Mouse (Mus musculus): ENCODE results near the gene Pwp1. TPM values are rescaled to one million over a fixed set of nuclear protein-coding genes. Genes with fewer than 3 reads are reported as not detected.
"Not testable (repeated sequence)": the region's sequence is repeated elsewhere in the genome, so short reads cannot be mapped to it uniquely, and the experiment has no call there.

Gene Pwp1
- 15.0 and 15.6 TPM in 2 replicates for polyA plus RNA-seq (2012; rRNA removed)

GRCm38 (mm10) chr10:85829085-85829853 lies at the start of gene Pwp1:
Gene Pwp1 (plus strand): TSS chr10:85829494.
- H3K27me3 ChIP-seq (ENCODE audit: control insufficient read depth, insufficient read depth, low read length); H3K36me3 ChIP-seq (ENCODE audit: control insufficient read depth, insufficient read depth, low read length); H3K4me1 ChIP-seq (ENCODE audit: control insufficient read depth, insufficient read depth, low read length): not testable (repeated sequence)
- H3K27ac ChIP-seq (ENCODE audit: control insufficient read depth, insufficient read depth, low read depth, low read length), result peak within 1 kb of the TSS; percentile 75
- peak within 1 kb of the TSS; percentile 88 for H3K4me3 ChIP-seq (ENCODE audit: control insufficient read depth, low read depth, low read length)
- peak; percentile 36; the same call in 1 of the 2 replicates for TF ChIP-seq POLR2A (IDR thresholded peaks at IDR 0.05; ENCODE audit: control insufficient read depth, low read depth, low read length)

- H3K4me3 ChIP-seq (ENCODE audit: control insufficient read depth, low read depth, low read length); H3K27ac ChIP-seq (ENCODE audit: control insufficient read depth, insufficient read depth, low read depth, low read length); H3K4me1 ChIP-seq (ENCODE audit: control insufficient read depth, insufficient read depth, low read length); H3K36me3 ChIP-seq (ENCODE audit: control insufficient read depth, insufficient read depth, low read length); H3K27me3 ChIP-seq (ENCODE audit: control insufficient read depth, insufficient read depth, low read length): not testable (repeated sequence)
Measured at GRCm38 (mm10) chr10:85822143-85822696, 7.1 kb upstream of the Pwp1 start.

GRCm38 (mm10) chr10:85823752-85824151 lies 5.5 kb upstream of the Pwp1 start:
- not testable (repeated sequence) for H3K4me1 ChIP-seq (ENCODE audit: control insufficient read depth, insufficient read depth, low read length); H3K4me3 ChIP-seq (ENCODE audit: control insufficient read depth, low read depth, low read length); H3K36me3 ChIP-seq (ENCODE audit: control insufficient read depth, insufficient read depth, low read length); H3K27me3 ChIP-seq (ENCODE audit: control insufficient read depth, insufficient read depth, low read length); H3K27ac ChIP-seq (ENCODE audit: control insufficient read depth, insufficient read depth, low read depth, low read length)

GRCm38 (mm10) chr10:85828722-85829084 lies 591 bp upstream of the Pwp1 start:
- H3K4me3 ChIP-seq (ENCODE audit: control insufficient read depth, low read depth, low read length); H3K27ac ChIP-seq (ENCODE audit: control insufficient read depth, insufficient read depth, low read depth, low read length); H3K27me3 ChIP-seq (ENCODE audit: control insufficient read depth, insufficient read depth, low read length); H3K36me3 ChIP-seq (ENCODE audit: control insufficient read depth, insufficient read depth, low read length); H3K4me1 ChIP-seq (ENCODE audit: control insufficient read depth, insufficient read depth, low read length): not testable (repeated sequence)

- Histone ChIP-seq H3K4me1 (ENCODE audit: control insufficient read depth, insufficient read depth, low read length) (no peaks in the 10 kb centered on the region), H3K27ac (ENCODE audit: control insufficient read depth, insufficient read depth, low read depth, low read length) (no peak overlapping the region), H3K36me3 (ENCODE audit: control insufficient read depth, insufficient read depth, low read length) (no peaks in the 10 kb centered on the region), H3K27me3 (ENCODE audit: control insufficient read depth, insufficient read depth, low read length) (no peaks in the 10 kb centered on the region), H3K4me3 (ENCODE audit: control insufficient read depth, low read depth, low read length) (no peak overlapping the region)
- TF ChIP-seq POLR2A (IDR thresholded peaks at IDR 0.05; ENCODE audit: control insufficient read depth, low read depth, low read length) (no peak), CTCF (IDR thresholded peaks at IDR 0.05; ENCODE audit: control insufficient read depth, insufficient read depth, insufficient replicate concordance, low read depth, low read length) (no peak)
Measured at GRCm38 (mm10) chr10:85846105-85846862, 17.0 kb downstream of the Pwp1 start.

GRCm38 (mm10) chr10:85871698-85872478 lies 42.6 kb downstream of the Pwp1 start:
- Histone ChIP-seq H3K27me3 (ENCODE audit: control insufficient read depth, insufficient read depth, low read length) (no peaks in the 10 kb centered on the region), H3K27ac (ENCODE audit: control insufficient read depth, insufficient read depth, low read depth, low read length) (peak overlapping the region; percentile 58), H3K4me3 (ENCODE audit: control insufficient read depth, low read depth, low read length) (peak overlapping the region; percentile 98), H3K4me1 (ENCODE audit: control insufficient read depth, insufficient read depth, low read length) (no peaks in the 10 kb centered on the region; the same call in 1 of the 2 replicates), H3K36me3 (ENCODE audit: control insufficient read depth, insufficient read depth, low read length) (no peaks in the 10 kb centered on the region)
- TF ChIP-seq POLR2A (IDR thresholded peaks at IDR 0.05; ENCODE audit: control insufficient read depth, low read depth, low read length) (peak; percentile 27; the same call in 1 of the 2 replicates), CTCF (IDR thresholded peaks at IDR 0.05; ENCODE audit: control insufficient read depth, insufficient read depth, insufficient replicate concordance, low read depth, low read length) (no peak)

- Histone ChIP-seq H3K27ac (ENCODE audit: control insufficient read depth, insufficient read depth, low read depth, low read length) (no peak overlapping the region), H3K4me1 (ENCODE audit: control insufficient read depth, insufficient read depth, low read length) (no peaks in the 10 kb centered on the region; the same call in 1 of the 2 replicates), H3K4me3 (ENCODE audit: control insufficient read depth, low read depth, low read length) (peak overlapping the region; percentile 98), H3K27me3 (ENCODE audit: control insufficient read depth, insufficient read depth, low read length) (no peaks in the 10 kb centered on the region), H3K36me3 (ENCODE audit: control insufficient read depth, insufficient read depth, low read length) (no peaks in the 10 kb centered on the region)
- TF ChIP-seq POLR2A (IDR thresholded peaks at IDR 0.05; ENCODE audit: control insufficient read depth, low read depth, low read length), result no peak
- TF ChIP-seq CTCF (IDR thresholded peaks at IDR 0.05; ENCODE audit: control insufficient read depth, insufficient read depth, insufficient replicate concordance, low read depth, low read length), result no peak
Measured at GRCm38 (mm10) chr10:85872479-85872773, 43.1 kb downstream of the Pwp1 start.
